Mouse (Mus musculus) stomach, postnatal 0 days (tissue): ENCODE results near the gene Pth2r. TPM values are rescaled to one million over a fixed set of nuclear protein-coding genes. Genes with fewer than 3 reads are reported as not detected.
A peak's percentile ranks its signal among the peaks of the same experiment; 100 is the strongest.

Experiments used
- ATAC-seq: fragments of 200-750 bp; cut with Nextera tagmentation; 2 replicates; pipeline ENCODE4 v1.8.0; 2017; ENCODE audit not compliant: low FRiP score, low TSS enrichment
- DNase-seq: peaks from one replicate; pipeline ENCODE4 v3.0.0-alpha.2; 2016; ENCODE audit warnings: low spot score
- H3K27ac ChIP-seq: fragments of 300-500 bp; sonication (generic); replicated peaks from 2 replicates; pipeline ENCODE4 v1.5.1; 2014; ENCODE audit warnings: mild to moderate bottlenecking, control low read depth
- H3K27me3 ChIP-seq: fragments of 300-500 bp; sonication (generic); 2 replicates; pipeline ENCODE4 v1.6.1; 2014; ENCODE audit warnings: low read length; ENCODE audit not compliant: control insufficient read depth, insufficient read depth
- H3K36me3 ChIP-seq: fragments of 300-500 bp; sonication (generic); 2 replicates; pipeline ENCODE4 v1.6.1; 2014; ENCODE audit warnings: low read length, mixed read lengths; ENCODE audit not compliant: control insufficient read depth, insufficient read depth
- H3K4me1 ChIP-seq: fragments of 300-500 bp; sonication (generic); replicated peaks from 2 replicates; pipeline ENCODE4 v1.6.1; 2014; ENCODE audit warnings: antibody characterized with exemption; ENCODE audit not compliant: control insufficient read depth, insufficient read depth
- H3K4me2 ChIP-seq: fragments of 300-500 bp; sonication (generic); replicated peaks from 2 replicates; pipeline ENCODE4 v1.6.1; 2014; ENCODE audit warnings: low read depth, mild to moderate bottlenecking, control low read depth, moderate library complexity
- H3K4me3 ChIP-seq: fragments of 300-500 bp; sonication (generic); 2 replicates; pipeline ENCODE4 v1.5.1; 2014; ENCODE audit warnings: low read depth, low read length, control low read depth
- H3K9ac ChIP-seq: fragments of 300-500 bp; sonication (generic); 2 replicates; pipeline ENCODE4 v1.6.1; 2014; ENCODE audit warnings: mild to moderate bottlenecking, low read length, control low read depth, mixed read lengths
- H3K9me3 ChIP-seq: fragments of 300-500 bp; sonication (generic); 2 replicates; pipeline ENCODE4 v1.6.1; 2016; ENCODE audit warnings: low read length; ENCODE audit not compliant: control insufficient read depth
- CTCF ChIP-seq: IDR thresholded peaks from 2 replicates; pipeline ENCODE4 v1.5.1; 2016; ENCODE audit warnings: antibody characterized with exemption, low read depth, mild to moderate bottlenecking, moderate library complexity
- EP300 ChIP-seq: optimal IDR thresholded peaks from 2 replicates; pipeline ENCODE3; 2016; ENCODE audit warnings: antibody characterized with exemption
- WGBS: fragments of 180-500 bp; shearing (Covaris S2); extraction: QIAGEN DNeasy Blood & Tissue Kit; methylation state at CpG from one replicate; pipeline ENCODE4 v1.1.7; 2014; 5-methylcytosine and 5-hydroxymethylcytosine counted together
- polyA plus RNA-seq: library from polyadenylated mRNA; unstranded; fragments of >200 nt; fragmentation: Nextera tagmentation; extraction: Ambion mirVana; gene quantifications from 2 replicates; pipeline ENCODE4 v1.2.1, GENCODE M21; 2015

Pth2r gene
- polyA plus RNA-seq, 1 experiment from 2014 or later = not detected

DNA sequence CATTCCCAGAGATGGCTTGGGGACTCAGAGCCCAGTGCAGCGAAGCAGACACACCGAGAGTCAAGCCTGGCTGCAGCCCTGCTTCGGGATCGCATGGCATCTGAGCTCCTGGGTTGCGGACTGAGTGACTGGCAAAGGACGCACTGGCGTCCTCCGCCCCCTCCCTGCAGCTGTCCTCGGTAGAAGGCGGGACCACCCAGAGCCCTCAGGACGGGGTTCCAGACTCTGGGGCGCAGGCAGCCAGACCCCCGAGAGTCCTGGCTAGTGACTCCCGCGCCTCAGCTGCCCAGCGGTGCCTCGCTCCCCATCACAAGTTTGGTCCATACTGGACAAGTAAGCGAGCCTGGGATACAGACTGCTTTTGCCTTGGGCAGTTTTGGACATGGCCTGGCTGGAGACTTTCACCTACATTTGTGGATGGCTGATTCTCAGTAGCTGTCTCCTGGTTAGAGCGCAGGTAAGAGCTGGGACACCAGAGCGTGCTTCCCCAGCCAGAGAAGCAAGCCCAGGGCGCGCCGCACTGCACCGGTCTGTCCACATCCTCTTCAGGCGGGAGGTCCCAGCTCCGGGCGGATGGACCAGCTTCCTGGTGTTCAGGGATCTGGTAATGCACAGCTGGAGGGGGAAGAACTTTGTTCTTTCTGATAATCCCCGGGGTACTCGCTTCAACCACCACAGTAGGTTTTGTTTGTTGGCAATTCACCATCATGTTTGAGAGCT, 29.5 kb downstream of the Pth2r start:
- Histone ChIP-seq H3K9me3 (no peaks in the 10 kb centered on the region), H3K4me3 (no peak overlapping the region), H3K36me3 (no peaks in the 10 kb centered on the region), H3K4me1 (no peaks in the 10 kb centered on the region), H3K27me3 (no peaks in the 10 kb centered on the region), H3K4me2 (peak overlapping the region; percentile 24), H3K9ac (no peak overlapping the region), H3K27ac (no peak overlapping the region)
- TF ChIP-seq CTCF (no peak), EP300 (no peak)
- ATAC-seq (no peak), DNase-seq (no peak)
- WGBS = 3% methylated on average over 29 of the region's 29 CpGs

DNA sequence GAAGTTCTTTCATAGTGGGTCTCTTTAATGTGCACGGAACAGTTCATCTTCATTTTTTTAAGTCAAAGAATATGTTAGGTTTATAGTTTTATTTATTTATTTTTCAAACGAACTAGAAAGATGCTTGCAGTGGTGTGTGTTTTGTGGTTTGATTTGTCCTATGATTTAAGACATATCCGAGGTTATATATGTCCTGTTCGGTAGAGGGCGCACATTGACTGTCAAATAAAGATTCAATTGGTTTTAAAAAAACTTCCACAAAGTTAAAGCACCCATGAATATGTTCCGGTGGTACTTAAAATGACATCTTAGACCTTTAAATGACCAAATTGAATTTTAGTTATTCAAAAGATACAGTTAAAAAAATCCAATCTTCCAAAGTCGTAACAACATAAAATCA, 30.3 kb downstream of the Pth2r start:
- no peaks in the 10 kb centered on the region for H3K9me3 ChIP-seq
- 12% methylated on average over 7 of the region's 7 CpGs for WGBS
- ATAC-seq (no peak), DNase-seq (no peak)
- H3K9ac ChIP-seq = no peak overlapping the region
- no peak overlapping the region for H3K27ac ChIP-seq
- H3K4me2 ChIP-seq = no peak overlapping the region
- no peaks in the 10 kb centered on the region for H3K27me3 ChIP-seq
- no peak overlapping the region for H3K4me3 ChIP-seq
- TF ChIP-seq EP300 (no peak), CTCF (peak; percentile 74)
- H3K36me3 ChIP-seq = no peaks in the 10 kb centered on the region
- H3K4me1 ChIP-seq = no peaks in the 10 kb centered on the region

DNA sequence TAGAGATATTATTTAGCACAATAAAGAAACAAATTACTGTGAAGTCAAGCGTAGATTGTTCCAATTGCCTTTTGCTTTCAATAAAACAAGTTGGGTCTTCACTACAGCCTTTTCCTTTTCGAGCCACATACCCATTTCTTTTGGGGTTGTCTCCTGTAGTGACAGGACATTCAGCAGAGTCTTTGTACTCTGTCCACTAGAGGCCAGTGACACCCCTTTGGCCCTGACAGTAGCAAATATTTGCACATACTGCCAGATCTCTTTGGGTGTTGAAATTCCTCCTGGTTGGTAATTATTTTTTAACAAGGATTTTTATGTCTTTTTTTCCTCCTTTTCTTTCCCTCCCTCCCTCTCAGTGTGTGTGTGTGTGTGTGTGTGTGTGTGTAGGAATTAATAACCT, 31.0 kb downstream of the Pth2r start:
- H3K4me2 ChIP-seq = no peak overlapping the region
- no peak overlapping the region for H3K4me3 ChIP-seq
- 48% methylated on average over 2 of the region's 2 CpGs for WGBS
- no peaks in the 10 kb centered on the region for H3K36me3 ChIP-seq
- H3K27ac ChIP-seq = no peak overlapping the region
- no peak for DNase-seq
- no peaks in the 10 kb centered on the region for H3K4me1 ChIP-seq
- no peaks in the 10 kb centered on the region for H3K9me3 ChIP-seq
- ATAC-seq = no peak
- no peak overlapping the region for H3K9ac ChIP-seq
- H3K27me3 ChIP-seq = no peaks in the 10 kb centered on the region
- TF ChIP-seq CTCF (peak; percentile 38), EP300 (no peak)

DNA sequence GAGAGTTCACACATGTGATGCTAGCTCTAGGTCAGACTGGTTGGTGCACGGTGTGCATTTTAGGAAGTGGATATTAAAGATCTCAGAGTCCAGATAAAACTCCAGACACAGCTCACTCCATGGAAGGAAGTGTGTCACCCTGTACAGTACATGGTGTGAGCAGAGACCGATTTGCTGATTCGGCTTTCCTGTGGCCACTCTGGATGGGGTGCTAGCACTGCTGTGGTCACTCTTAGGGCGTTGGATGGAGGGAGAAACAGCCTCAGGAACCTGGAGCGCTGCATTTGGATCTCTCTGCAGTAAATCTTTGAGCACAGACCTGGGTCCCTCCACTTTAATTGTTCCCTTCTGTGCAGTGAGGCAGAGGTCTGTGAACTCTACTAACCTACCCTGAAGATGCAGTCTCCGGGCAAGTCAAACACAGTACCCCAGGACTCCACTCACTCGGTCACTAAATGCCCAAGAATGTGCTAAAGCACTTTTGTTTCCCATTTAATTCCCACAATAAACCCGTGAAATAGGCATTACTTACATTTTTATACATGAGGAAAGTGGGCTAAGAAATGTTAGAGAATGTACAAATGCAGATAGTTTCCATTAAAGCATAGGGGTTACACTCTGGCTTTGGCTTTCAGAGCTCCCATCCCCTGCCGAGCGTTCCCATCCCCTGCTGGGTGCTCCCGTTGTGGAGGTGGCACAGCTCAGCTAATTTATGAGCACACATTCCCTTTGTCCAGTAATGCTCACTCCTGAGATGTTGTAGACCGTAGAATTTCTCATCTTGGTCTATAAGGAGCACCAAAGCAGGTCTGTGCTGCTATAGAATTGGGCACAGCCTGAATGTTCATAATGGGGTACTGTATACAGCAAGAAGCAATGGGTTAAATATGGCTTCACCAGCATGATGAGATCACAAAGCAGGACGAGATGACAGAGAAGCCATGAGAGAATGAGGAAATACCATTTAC, 32.5 kb downstream of the Pth2r start:
- TF ChIP-seq EP300 = no peak
- TF ChIP-seq CTCF = no peak
- no peak overlapping the region for H3K27ac ChIP-seq
- no peak overlapping the region for H3K4me3 ChIP-seq
- no peak overlapping the region for H3K4me2 ChIP-seq
- no peaks in the 10 kb centered on the region for H3K27me3 ChIP-seq
- H3K9ac ChIP-seq = no peak overlapping the region
- no peaks in the 10 kb centered on the region for H3K9me3 ChIP-seq
- 71% methylated on average over 13 of the region's 13 CpGs for WGBS
- DNase-seq (no peak), ATAC-seq (no peak)
- H3K4me1 ChIP-seq = no peaks in the 10 kb centered on the region
- no peaks in the 10 kb centered on the region for H3K36me3 ChIP-seq

DNA sequence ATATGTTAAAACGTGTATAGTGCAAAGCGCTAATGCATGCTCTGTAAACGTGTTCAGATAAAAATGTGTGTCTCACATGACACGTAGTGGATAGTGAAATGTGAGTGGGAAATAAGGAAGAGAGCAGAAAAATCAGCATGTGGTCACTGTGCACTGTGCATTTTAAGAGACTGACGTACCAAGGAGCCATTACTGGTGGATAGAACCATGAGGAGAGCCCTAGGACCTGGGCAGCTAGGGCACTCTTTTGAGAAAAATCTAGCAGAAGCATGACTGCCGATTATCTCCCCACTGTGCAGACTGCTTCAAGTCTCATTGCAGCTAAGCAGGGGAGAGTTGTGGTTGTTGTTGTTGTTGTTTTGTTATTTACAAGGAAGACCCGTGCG, 33.2 kb downstream of the Pth2r start:
- Histone ChIP-seq H3K36me3 (no peaks in the 10 kb centered on the region), H3K27ac (no peak overlapping the region), H3K9ac (no peak overlapping the region), H3K4me1 (no peaks in the 10 kb centered on the region), H3K4me3 (no peak overlapping the region), H3K9me3 (no peaks in the 10 kb centered on the region), H3K4me2 (no peak overlapping the region), H3K27me3 (no peaks in the 10 kb centered on the region)
- ATAC-seq (no peak), DNase-seq (no peak)
- TF ChIP-seq EP300 (no peak), CTCF (no peak)
- 79% methylated on average over 8 of the region's 8 CpGs for WGBS

DNA sequence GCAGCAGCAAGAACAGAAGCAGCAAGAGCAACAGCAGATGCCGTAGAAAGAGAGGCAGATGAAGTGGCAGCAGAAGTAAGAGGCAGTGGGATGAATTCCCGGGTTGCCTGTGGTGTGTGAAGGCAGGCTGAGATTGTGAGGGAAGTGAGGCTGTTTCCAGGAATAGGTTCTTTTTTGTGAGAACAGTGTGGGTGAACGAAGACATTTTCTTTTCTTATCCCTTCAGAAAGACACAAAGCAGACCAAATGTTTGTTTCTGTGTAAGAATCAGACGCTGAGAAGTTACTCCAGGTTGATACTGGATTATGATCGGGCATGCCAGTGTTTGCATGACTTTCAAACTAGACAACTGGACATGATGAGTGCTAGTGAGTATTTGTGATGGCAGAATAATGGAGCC, 52.2 kb downstream of the Pth2r start:
- TF ChIP-seq CTCF (no peak), EP300 (no peak)
- DNase-seq (no peak), ATAC-seq (no peak)
- Histone ChIP-seq H3K27me3 (no peaks in the 10 kb centered on the region), H3K9me3 (no peaks in the 10 kb centered on the region), H3K4me3 (no peak overlapping the region), H3K27ac (no peak overlapping the region), H3K4me2 (no peak overlapping the region), H3K4me1 (no peaks in the 10 kb centered on the region), H3K36me3 (no peaks in the 10 kb centered on the region), H3K9ac (no peak overlapping the region)
- WGBS = 79% methylated on average over 5 of the region's 5 CpGs
